Mouse (Mus musculus): ENCODE data around the gene Clec2h.
"Not testable (repeated sequence)": the region's sequence is repeated elsewhere in the genome, so short reads cannot be mapped to it uniquely, and the experiment has no call there.

Gene Clec2h

GRCm38 (mm10) chr6:128662206-128662605, at the start of gene Clec2h:
Gene Clec2h (plus strand): TSS chr6:128662385.
- no peak for DNase-seq (ENCODE audit: low read depth, low spot score)

DNA sequence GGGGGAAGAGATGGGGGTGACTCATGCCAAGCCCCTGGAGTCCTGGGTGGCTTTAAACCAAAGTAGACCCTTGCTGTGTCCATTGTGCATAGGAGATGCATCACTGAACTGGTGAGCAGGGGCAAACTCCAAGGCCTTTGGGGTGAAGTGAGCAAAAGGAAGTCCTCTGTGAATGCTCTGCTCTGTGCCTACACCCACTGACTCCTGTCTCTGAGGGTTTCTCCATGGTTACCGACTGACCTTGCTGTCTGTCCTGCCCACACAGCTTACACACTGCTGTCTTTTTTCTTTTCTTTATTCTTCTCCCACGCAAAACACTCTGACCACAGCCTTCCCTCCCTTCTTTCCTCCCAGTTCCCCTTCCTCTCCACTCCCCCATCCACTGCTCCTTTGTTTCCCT, 39.5 kb upstream of the Clec2h start:
- DNase-seq (ENCODE audit: low read depth, low spot score) = no peak

DNA sequence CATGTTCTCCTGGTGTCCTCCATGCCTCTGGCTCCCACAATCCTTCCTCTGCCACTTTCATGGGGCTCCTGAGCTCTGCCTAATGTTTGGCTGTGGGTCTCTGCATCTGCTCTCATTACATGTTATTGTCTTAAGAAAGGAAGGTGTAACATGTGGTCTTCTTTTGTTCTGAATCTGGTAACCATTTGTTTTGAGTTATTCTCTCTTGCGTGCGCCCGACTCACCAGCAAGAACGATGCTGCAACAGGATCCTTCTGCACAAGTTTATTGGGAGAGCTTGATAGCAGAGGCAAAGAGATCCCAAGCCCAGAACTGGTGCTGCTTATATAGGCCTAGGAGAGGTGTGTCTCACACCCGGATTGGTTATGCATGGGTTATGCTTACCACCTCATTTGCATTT, 38.8 kb upstream of the Clec2h start, which contains the start of gene Klrb1a:
Gene Klrb1a, minus strand, starts transcription at position 101 of the 400 bp plus-strand sequence.
- DNase-seq (ENCODE audit: low read depth, low spot score) = not testable (repeated sequence)

GRCm38 (mm10) chr6:128624425-128624824, 37.8 kb upstream of the Clec2h start:
- no peak for DNase-seq (ENCODE audit: low read depth, low spot score)

DNA sequence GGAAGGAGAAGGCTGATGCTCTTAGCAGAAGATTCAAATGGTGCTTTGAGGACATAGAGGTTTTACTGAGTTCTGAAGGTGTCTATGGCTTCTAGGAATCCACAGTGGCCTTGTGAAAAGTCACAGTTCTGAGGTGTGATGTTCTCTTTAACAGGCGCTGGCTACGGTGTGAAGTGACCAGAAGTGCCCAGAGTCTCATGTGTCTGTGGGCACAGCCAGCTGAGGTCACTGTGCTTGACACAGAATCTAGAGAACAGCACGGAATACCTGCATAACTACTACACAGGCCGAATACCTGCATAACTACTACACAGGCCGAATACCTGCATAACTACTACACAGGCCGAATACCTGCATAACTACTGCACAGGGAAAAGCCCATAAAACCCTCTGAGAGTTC, 36.9 kb upstream of the Clec2h start:
- not testable (repeated sequence) for DNase-seq (ENCODE audit: low read depth, low spot score)

DNA sequence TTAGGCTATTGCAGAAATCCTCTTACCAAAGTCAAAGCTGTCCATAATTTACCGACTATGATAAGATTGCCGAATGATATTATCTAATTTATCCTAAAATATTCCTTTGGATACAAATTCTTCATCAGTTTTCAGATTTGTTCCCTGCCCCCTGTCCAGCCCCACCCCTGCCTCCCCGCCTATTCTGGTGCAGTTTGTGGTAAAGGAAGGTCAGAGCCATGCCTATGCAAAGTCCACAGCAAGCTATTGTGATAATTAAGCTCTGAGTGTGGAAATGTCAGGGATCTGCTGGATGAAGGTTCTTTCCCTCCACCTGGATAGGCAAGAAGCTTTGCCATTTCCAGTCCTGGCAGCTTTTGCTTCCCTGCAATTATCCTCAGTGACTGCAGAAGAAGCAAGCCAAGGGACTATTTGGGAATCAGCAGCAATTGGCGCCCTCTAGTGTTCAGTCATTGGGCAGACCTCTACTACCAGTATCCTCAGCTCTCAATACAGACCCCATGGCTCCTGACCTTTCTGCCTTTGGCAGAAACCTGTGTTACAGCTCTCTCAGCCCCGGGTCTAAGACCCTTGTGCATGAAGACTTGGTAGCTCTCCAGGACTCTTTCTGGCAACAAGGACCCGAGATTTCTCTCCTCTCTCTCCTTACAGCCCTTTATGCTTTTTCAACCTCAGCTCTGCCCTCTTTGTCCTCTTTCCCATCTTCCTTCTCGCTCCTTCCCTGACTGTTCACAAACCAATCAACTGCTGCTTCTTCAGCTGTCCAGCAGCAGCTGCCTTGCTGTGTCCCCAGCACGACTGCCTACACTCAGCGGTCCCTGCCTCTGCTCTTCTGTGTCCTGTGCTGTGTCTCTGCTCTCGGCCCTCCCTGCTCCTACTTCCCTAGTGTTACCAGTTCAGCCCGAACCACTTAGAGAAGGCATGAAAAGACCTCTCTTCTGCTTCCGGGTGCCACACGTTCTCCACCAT, 32.1 kb upstream of the Clec2h start:
- DNase-seq (ENCODE audit: low read depth, low spot score) = not testable (repeated sequence)

DNA sequence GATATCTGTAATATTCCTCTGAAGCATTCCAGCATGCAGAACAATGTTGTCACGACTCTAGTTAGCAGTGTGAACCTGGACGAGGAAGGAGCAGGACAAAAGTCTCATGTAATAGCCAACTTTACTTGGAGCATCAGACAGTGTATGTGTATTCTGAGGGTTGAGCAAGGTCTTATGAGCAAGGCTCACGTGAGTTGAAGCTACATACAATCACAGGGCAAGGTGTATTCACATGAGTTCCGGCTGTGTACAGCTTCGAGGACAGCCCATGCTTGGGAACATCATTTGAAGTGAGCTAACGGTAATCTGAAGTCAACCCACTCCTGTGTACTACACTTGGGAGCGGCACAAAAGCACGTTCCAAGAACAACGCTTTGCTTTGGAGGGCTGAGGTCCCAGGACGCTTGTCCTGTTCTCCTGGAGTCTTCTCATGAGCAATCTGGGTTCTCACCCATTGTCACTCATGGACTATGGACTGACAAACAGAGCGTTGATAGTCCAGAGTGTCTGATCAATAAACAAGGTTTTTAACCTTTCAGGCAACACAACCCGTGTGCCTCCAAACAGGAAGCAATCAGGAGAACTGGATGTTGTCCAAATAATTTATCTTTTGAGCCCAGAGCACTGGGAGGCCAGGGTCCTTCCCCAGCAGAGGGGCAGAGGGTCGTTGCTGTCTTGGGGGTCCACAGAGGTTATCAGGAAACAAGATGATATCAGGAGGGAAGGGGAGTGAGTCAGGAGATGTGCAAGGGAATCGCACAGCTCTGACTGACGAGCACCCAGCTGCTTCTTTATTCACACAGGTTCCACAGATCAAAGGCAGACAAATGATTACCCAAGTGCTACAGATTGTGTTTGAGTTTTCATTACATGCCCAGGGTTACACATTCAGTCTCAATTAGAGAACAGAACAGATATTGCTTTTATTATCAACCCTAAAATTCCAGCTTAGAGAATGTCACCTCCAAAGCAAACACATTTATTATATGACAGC, 31.0 kb upstream of the Clec2h start:
- not testable (repeated sequence) for DNase-seq (ENCODE audit: low read depth, low spot score)

GRCm38 (mm10) chr6:128640673-128641072, 21.5 kb upstream of the Clec2h start:
- DNase-seq (ENCODE audit: low read depth, low spot score) = no peak

DNA sequence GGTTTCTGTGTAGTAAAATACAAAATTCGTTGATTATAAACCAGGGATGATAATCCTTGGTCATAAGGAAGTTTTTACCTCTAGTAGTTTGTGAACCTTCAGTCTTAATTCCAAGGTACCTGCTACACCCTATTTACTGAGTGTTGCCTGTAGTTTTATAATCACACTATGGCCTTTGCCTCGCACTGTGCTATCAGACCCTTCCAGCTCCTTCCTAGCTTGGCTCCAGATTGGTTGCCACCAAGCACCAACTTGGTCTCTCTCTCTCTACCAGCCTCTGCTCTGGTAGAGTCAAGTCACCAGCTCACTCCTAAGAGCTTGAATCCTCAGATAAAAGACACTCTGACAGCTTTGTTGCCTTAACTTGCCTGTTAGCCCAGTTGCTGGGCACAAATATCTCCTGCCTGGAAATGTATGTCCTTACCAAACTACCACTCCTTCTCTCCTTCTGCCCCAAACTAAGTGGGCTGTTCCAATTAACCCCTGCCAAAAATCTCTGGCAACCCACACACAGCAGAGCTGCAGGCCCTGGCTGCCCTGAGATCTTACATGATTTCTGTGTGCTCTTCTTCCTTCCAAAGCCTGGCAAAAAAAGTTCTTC, 21.0 kb upstream of the Clec2h start:
- no peak for DNase-seq (ENCODE audit: low read depth, low spot score)

GRCm38 (mm10) chr6:128643999-128644398, 18.2 kb upstream of the Clec2h start:
- DNase-seq (ENCODE audit: low read depth, low spot score) = no peak

- DNase-seq (ENCODE audit: low read depth, low spot score) = not testable (repeated sequence)
These were observed 17.5 kb upstream of the Clec2h start for GRCm38 (mm10) chr6:128644694-128645093.

- not testable (repeated sequence) for DNase-seq (ENCODE audit: low read depth, low spot score)
These were observed 16.5 kb upstream of the Clec2h start for GRCm38 (mm10) chr6:128645708-128646107.

- DNase-seq (ENCODE audit: low read depth, low spot score) = no peak
These were observed 12.5 kb upstream of the Clec2h start for GRCm38 (mm10) chr6:128649681-128650080.

DNA sequence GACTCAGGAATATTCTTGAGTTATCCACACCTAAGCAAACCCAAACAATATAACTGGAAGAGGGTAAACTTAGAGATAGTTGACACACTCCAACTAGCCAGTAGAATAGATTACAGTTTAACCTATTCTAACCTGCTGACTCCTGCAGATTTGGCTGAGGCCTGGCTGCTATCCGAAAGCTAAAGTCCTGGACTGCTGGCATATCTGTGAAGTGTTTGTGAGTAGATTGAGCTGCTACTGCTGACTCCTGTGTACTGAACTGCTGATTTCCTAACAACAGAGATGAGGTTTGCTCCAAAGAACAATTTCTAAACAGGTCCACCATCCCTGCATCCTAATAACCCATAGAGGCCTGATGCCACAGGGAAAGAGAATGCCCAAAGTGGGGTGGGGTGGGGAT, 12.0 kb upstream of the Clec2h start:
- no peak for DNase-seq (ENCODE audit: low read depth, low spot score)

GRCm38 (mm10) chr6:128650827-128651226, 11.4 kb upstream of the Clec2h start:
- not testable (repeated sequence) for DNase-seq (ENCODE audit: low read depth, low spot score)

DNA sequence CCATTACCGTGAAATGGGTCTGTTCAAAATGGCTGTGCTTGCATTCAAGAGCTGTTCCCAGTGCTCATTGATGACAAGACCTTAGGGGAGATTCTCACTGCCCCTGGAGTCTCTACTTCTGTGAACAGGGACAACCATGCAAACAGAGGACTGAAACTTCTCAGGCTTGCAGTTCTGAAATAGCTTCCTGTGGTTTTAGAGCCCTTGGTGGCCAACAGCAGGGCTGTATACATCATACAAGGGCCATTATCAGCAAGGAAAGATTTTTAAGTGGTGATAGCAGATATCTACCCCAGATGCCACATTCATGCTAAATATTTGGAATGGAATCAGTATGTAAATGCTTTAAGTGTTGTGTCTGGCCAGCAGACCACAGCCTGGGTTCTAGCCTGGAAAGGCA, 9.2 kb upstream of the Clec2h start:
- no peak for DNase-seq (ENCODE audit: low read depth, low spot score)

GRCm38 (mm10) chr6:128661249-128661648, 936 bp upstream of the Clec2h start:
- no peak for DNase-seq (ENCODE audit: low read depth, low spot score)

GRCm38 (mm10) chr6:128669936-128670335, 7.8 kb downstream of the Clec2h start:
- DNase-seq (ENCODE audit: low read depth, low spot score) = no peak

GRCm38 (mm10) chr6:128679574-128679973, 17.4 kb downstream of the Clec2h start:
- DNase-seq (ENCODE audit: low read depth, low spot score) = no peak

DNA sequence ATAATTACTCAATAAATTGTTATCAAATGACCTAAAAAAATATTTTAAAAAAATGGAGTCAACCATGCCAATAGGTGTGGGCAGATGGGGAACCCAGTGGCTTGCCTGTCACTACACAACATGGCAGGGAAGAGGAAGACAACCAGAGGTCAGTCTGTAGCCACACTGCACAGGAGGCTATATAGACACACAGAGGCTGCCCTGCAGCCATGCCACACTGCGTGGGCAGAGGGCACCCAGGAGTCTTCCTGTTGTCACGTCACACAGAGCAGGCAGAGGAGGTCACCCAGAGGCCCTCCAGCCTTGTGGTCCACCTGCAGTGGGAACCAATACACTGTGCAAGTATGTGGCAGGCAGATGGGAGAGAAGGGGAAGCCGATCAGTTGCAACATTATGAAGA, 39.5 kb downstream of the Clec2h start:
- DNase-seq (ENCODE audit: low read depth, low spot score) = no peak

DNA sequence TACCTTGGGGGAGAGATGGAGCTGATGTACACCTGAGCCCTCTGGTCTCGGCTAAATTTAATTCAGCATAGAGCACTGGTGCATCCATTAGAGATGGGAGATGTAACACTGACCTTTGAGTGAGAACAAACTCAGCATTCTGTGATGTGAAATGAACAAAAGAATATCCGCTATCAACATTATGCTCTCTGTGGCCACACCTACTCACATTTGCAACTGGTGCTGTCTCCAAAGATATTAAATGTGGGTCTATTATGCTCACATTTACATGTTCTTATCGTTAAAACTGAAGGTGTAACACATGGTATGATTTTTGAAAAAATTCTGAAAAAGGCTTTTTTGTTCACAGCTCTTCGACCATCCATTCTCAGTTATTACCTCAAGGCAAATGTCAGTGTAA, 60.8 kb downstream of the Clec2h start, which contains the start of gene Klrb1:
Gene Klrb1, minus strand, starts transcription at position 101 of the 400 bp plus-strand sequence.
- DNase-seq (ENCODE audit: low read depth, low spot score) = no peak

All from CD4-positive helper T cell, adult 2 months (primary cell).